Mouse (Mus musculus) heart, embryonic 10.5 days (tissue): ENCODE measurements around the gene Gm6377. TPM values are rescaled to one million over a fixed set of nuclear protein-coding genes. Genes with fewer than 3 reads are reported as not detected.

Experiments
- DNase-seq: peaks from one replicate; pipeline ENCODE4 v3.0.0-alpha.2; 2017; ENCODE audit warnings: low spot score
- H3K27ac ChIP-seq: fragments of 300-500 bp; sonication (generic); 2 replicates; pipeline ENCODE4 v1.5.1; 2016; ENCODE audit warnings: mild to moderate bottlenecking
- H3K27me3 ChIP-seq: fragments of 300-500 bp; sonication (generic); 2 replicates; pipeline ENCODE4 v1.6.1; 2016; ENCODE audit warnings: mild to moderate bottlenecking; ENCODE audit not compliant: poor library complexity, insufficient read depth, severe bottlenecking
- H3K36me3 ChIP-seq: fragments of 300-500 bp; sonication (generic); 2 replicates; pipeline ENCODE4 v1.6.1; 2016; ENCODE audit warnings: mild to moderate bottlenecking, moderate library complexity
- H3K4me1 ChIP-seq: fragments of 300-500 bp; sonication (generic); 2 replicates; pipeline ENCODE4 v1.6.1; 2016; ENCODE audit warnings: mild to moderate bottlenecking
- H3K4me3 ChIP-seq: fragments of 300-500 bp; sonication (generic); 2 replicates; pipeline ENCODE4 v1.5.1; 2016; ENCODE audit warnings: mild to moderate bottlenecking, moderate library complexity
- H3K9me3 ChIP-seq: fragments of 300-500 bp; sonication (generic); 2 replicates; pipeline ENCODE4 v1.6.1; 2016; ENCODE audit warnings: mild to moderate bottlenecking, moderate library complexity
- WGBS: fragments of 180-500 bp; shearing (Covaris S2); methylation state at CpG from one replicate; pipeline ENCODE4 v1.1.7; 2016; 5-methylcytosine and 5-hydroxymethylcytosine counted together
- polyA plus RNA-seq: library from polyadenylated mRNA; unstranded; fragments of >200 nt; fragmentation: Nextera tagmentation; extraction: Ambion mirVana; gene quantifications from 2 replicates; pipeline ENCODE4 v1.2.1, GENCODE M21; 2016

Gm6377 gene
- polyA plus RNA-seq, 1 experiment from 2014 or later, result 0.06 TPM

DNA sequence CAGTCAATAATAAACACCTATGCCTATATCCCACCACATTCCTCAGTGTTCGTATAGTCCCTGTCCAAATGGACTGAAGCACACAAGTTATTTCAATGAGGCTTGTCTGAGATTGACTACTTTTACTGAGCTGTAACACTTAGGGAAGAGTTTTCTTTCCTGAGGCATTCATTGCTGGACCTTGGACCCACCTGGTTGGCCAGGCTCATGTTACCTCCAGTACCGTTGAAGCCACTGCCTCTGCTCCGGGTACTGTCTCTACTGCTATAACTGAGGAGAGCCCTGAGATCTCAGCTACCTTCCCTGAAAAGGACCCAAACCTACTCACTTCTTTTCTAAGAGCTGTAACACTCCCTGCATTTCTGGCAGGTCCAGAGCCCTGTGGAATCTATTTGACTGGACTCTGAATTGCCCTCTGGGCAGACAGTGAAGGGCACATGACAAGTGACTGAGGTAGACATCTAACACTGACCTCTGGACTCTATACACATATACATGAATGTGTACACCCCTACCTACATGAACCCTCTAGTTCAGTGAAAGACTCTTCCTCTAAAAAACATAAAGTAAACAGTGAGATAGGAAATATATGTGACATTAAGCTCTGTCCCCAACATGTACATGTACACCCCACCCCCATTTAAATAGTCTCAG is 39.0 kb downstream of the Gm6377 start:
- Histone ChIP-seq H3K27me3 (no peaks in the 10 kb centered on the region), H3K27ac (no peak overlapping the region), H3K4me3 (no peak overlapping the region), H3K36me3 (no peaks in the 10 kb centered on the region), H3K9me3 (no peaks in the 10 kb centered on the region), H3K4me1 (no peaks in the 10 kb centered on the region)
- no peak for DNase-seq
- 93% methylated on average over 3 of the region's 3 CpGs for WGBS

- Histone ChIP-seq H3K4me1 (no peaks in the 10 kb centered on the region), H3K27me3 (no peaks in the 10 kb centered on the region), H3K27ac (no peak overlapping the region), H3K4me3 (no peak overlapping the region), H3K9me3 (no peaks in the 10 kb centered on the region), H3K36me3 (no peaks in the 10 kb centered on the region)
- DNase-seq, result no peak
Measured at GRCm38 (mm10) chrX:109238163-109238562, 41.6 kb downstream of the Gm6377 start.

Other genes starting within 250 kb of the Gm6377 start
- 16.2 and 20.0 TPM in 2 replicates for gene Hmgn5, start 183.4 kb upstream of the Gm6377 start, polyA plus RNA-seq
- 80.1 and 91.7 TPM in 2 replicates for gene Sh3bgrl, start 101.4 kb upstream of the Gm6377 start, polyA plus RNA-seq